Mouse (Mus musculus) heart, embryonic 13.5 days (tissue): ENCODE data around the gene Tmem200b. TPM values are rescaled to one million over a fixed set of nuclear protein-coding genes. Genes with fewer than 3 reads are reported as not detected.
A peak's percentile ranks its signal among the peaks of the same experiment; 100 is the strongest.

Experiments used
- ATAC-seq: fragments of 200-750 bp; cut with Nextera tagmentation; 2 replicates; pipeline ENCODE4 v1.8.0; 2017; ENCODE audit warnings: moderate TSS enrichment; ENCODE audit not compliant: insufficient number of reproducible peaks, low FRiP score, low TSS enrichment; ENCODE audit errors: extremely low read depth
- H3K27ac ChIP-seq: fragments of 300-500 bp; sonication (generic); replicated peaks from 2 replicates; pipeline ENCODE4 v1.5.1; 2015; ENCODE audit warnings: moderate library complexity, mild to moderate bottlenecking, inconsistent platforms
- H3K27me3 ChIP-seq: fragments of 300-500 bp; sonication (generic); replicated peaks from 2 replicates; pipeline ENCODE4 v1.6.1; 2015; ENCODE audit warnings: mild to moderate bottlenecking, inconsistent platforms
- H3K36me3 ChIP-seq: fragments of 300-500 bp; sonication (generic); 2 replicates; pipeline ENCODE4 v1.6.1; 2015; ENCODE audit warnings: mild to moderate bottlenecking, inconsistent platforms
- H3K4me1 ChIP-seq: fragments of 300-500 bp; sonication (generic); 2 replicates; pipeline ENCODE4 v1.6.1; 2015; ENCODE audit warnings: inconsistent platforms
- H3K4me2 ChIP-seq: fragments of 300-500 bp; sonication (generic); 2 replicates; pipeline ENCODE4 v1.6.1; 2015; ENCODE audit warnings: inconsistent platforms, mild to moderate bottlenecking, moderate library complexity
- H3K4me3 ChIP-seq: fragments of 300-500 bp; sonication (generic); 2 replicates; pipeline ENCODE4 v1.5.1; 2015; ENCODE audit warnings: moderate library complexity, mild to moderate bottlenecking, inconsistent platforms
- H3K9ac ChIP-seq: fragments of 300-500 bp; sonication (generic); 2 replicates; pipeline ENCODE4 v1.6.1; 2015; ENCODE audit warnings: inconsistent platforms, mild to moderate bottlenecking, moderate library complexity
- H3K9me3 ChIP-seq: fragments of 300-500 bp; sonication (generic); 2 replicates; pipeline ENCODE4 v1.6.1; 2016; ENCODE audit warnings: inconsistent platforms
- WGBS: fragments of 180-500 bp; shearing (Covaris S2); methylation state at CpG from one replicate; pipeline ENCODE4 v1.1.7; 2015; ENCODE audit warnings: mixed read lengths; 5-methylcytosine and 5-hydroxymethylcytosine counted together
- polyA plus RNA-seq: library from polyadenylated mRNA; unstranded; fragments of >200 nt; fragmentation: Nextera tagmentation; extraction: Ambion mirVana; gene quantifications from 2 replicates; pipeline ENCODE4 v1.2.1, GENCODE M21; 2015

Tmem200b gene
- polyA plus RNA-seq, 1 experiment from 2014 or later, result 1.5 TPM

GRCm38 (mm10) chr4:131957161-131957560 lies 35.6 kb downstream of the Tmem200b start:
- no peaks in the 10 kb centered on the region for H3K9me3 ChIP-seq
- no peak overlapping the region for H3K4me3 ChIP-seq
- 0 out of 2 replicates have a peak, but pooled peaks cover 2% of the 10 kb centered on the region for H3K4me1 ChIP-seq
- H3K9ac ChIP-seq, result no peak overlapping the region
- no peak for ATAC-seq
- no peak overlapping the region for H3K4me2 ChIP-seq
- no peaks in the 10 kb centered on the region for H3K27me3 ChIP-seq
- H3K36me3 ChIP-seq, result peaks cover 65% of the 10 kb centered on the region
- 81% methylated on average over 3 of the region's 3 CpGs for WGBS
- no peak overlapping the region for H3K27ac ChIP-seq

DNA sequence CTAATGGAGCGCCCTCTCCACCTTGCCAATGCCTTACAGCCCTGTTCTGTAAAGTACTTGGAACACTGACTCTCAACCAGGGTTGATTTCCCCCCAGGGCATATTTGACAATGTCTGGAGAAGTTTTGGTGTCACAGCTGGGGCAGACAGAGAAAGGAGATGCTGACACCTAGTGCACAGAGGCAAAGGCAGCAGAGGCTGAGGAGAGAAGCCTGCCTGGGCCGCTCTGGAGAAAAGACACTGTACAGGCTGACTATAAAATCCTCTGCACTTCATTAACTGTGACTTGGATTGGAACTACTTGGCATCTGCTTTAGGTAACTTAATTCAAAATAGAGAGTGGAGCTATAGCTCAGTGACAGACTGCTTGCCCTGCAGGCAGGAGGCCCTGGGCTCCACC lies 47.3 kb downstream of the Tmem200b start:
- no peaks in the 10 kb centered on the region for H3K27me3 ChIP-seq
- ATAC-seq, result no peak

GRCm38 (mm10) chr4:131970244-131970853 lies 48.8 kb downstream of the Tmem200b start:
- WGBS, result 74% methylated on average over 7 of the region's 7 CpGs
- ATAC-seq, result no peak
- H3K4me3 ChIP-seq, result no peak overlapping the region
- H3K4me1 ChIP-seq, result peaks cover 24% of the 10 kb centered on the region
- H3K36me3 ChIP-seq, result peaks cover 71% of the 10 kb centered on the region
- no peaks in the 10 kb centered on the region for H3K9me3 ChIP-seq
- peak overlapping the region; percentile 9; the same call in 1 of the 2 replicates for H3K27ac ChIP-seq
- H3K4me2 ChIP-seq, result no peak overlapping the region
- no peaks in the 10 kb centered on the region for H3K27me3 ChIP-seq
- no peak overlapping the region for H3K9ac ChIP-seq

More for the DNA sequence above, 47.3 kb downstream of the Tmem200b start:
- H3K27ac ChIP-seq, result no peak overlapping the region
- H3K4me2 ChIP-seq, result no peak overlapping the region
- no peak overlapping the region for H3K4me3 ChIP-seq
- no peaks in the 10 kb centered on the region for H3K9me3 ChIP-seq
- 86% methylated on average over 2 of the region's 2 CpGs for WGBS
- H3K9ac ChIP-seq, result no peak overlapping the region
- H3K36me3 ChIP-seq, result peaks cover 71% of the 10 kb centered on the region
- H3K4me1 ChIP-seq, result peaks cover 18% of the 10 kb centered on the region

Other genes starting within 250 kb of the Tmem200b start
- gene Ptpru, start 83.5 kb upstream of the Tmem200b start, polyA plus RNA-seq, result 1.7 and 2.2 TPM in 2 replicates
- 39.2 and 42.0 TPM in 2 replicates for gene Mecr, start 78.3 kb upstream of the Tmem200b start, polyA plus RNA-seq
- gene Srsf4, start 48.2 kb upstream of the Tmem200b start, polyA plus RNA-seq, result 68.5 and 72.0 TPM in 2 replicates
- gene Gm10300, start 152.9 kb downstream of the Tmem200b start, polyA plus RNA-seq, result 0.08 and 0.13 TPM in 2 replicates
- 58.5 and 76.5 TPM in 2 replicates for gene Epb41, start 153.6 kb downstream of the Tmem200b start, polyA plus RNA-seq
- 0.96 and 1.3 TPM in 2 replicates for gene Oprd1, start 222.7 kb downstream of the Tmem200b start, polyA plus RNA-seq